Mouse (Mus musculus) layer of hippocampus, adult 11-12 months (tissue): ENCODE results near the gene Nr1h4.

Source experiments
- DNase-seq: peaks from one replicate; pipeline ENCODE4 v3.0.0; 2022; ENCODE audit warnings: low spot score

Nr1h4 gene

DNA sequence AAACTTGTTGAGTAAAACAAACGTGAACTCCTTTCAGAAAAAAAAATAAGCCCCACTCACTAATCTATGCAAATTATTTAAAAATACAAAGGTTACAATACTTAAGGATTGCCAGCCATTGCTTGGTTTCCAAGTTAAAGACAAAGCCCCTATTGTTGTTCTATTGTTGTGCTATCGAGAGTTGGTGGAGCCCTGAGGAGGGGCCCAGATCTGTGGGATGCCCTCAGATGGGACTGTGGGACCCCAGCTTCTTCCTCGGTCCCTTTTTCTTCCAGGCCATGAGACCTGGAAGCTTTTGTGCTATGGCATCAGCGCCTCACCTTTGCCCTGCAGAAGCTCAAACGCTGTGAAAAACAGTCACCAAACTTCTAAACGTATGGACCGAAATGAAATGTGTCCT is 51.7 kb downstream of the Nr1h4 start:
- DNase-seq = no peak

GRCm38 (mm10) chr10:89478766-89479165 is 54.6 kb downstream of the Nr1h4 start:
- DNase-seq = no peak

DNA sequence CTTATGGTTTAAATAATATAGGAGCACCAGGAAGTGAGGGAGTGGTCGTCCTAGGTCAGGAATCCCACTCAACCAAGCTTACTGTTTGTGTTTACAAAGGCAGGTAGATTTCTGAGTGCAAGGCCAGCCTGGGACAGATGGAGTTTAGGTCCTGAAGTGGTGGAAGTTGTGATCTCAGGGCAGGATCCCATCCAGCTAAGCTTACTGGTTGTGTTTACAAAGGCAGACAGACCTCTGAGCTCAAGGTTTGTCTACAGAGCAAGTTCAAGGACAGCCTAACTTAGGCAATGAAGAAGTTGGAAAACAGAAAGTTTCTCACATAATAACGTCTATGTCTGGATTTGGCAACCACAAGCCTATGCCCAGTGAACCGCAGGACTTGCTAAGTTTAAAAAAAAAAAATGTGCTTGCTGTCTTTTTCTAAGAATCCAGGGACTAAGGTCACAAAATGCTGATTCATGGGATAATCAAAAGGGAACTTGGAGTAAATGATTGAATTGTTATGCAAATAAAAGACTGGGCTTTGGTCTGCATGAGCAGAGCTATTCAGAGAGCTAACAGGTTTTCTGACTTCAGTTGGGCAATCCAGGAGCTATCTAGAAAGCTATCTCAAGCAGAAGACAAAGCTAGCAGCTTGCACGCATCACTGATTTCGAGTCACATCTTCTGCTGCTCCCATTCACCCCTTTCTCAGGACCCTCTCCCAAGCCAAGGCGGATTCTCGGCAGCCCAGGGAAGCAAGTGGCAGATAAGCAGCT is 62.6 kb downstream of the Nr1h4 start:
- DNase-seq = no peak

DNA sequence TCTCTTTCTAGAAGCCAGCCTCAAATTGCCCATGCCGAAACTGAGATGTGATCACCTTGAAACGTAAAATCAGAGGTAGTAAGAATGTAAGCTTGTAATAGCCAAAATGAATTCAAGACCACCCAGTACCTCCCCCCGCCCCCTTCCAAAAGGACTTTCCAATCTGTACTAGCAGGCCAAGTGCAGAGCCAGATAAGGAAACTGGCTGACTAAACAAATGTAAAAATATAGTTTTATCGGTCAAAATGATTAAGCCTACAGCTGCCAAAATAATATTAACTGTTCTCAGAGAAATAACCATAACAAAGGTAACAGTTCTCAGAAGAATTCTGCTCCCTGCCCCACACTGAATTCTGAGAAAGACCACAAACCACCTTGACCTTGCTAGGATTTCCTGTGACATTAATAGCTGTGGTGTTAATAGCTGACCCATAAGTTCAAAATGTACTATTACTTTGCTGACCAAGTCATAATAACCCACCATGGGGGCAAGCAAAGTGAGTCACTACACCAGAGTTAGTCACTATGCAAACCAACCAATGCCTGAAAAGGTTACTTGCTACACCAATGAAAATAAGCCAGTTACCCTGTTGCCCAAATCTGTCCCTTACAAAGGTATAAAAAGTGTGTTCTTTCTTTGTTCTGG is 68.5 kb downstream of the Nr1h4 start:
- no peak for DNase-seq

GRCm38 (mm10) chr10:89462890-89463289 is 70.5 kb downstream of the Nr1h4 start:
- DNase-seq = no peak

GRCm38 (mm10) chr10:89461856-89462507 is 71.4 kb downstream of the Nr1h4 start:
- peak; percentile 90 for DNase-seq

- no peak for DNase-seq
Observed at GRCm38 (mm10) chr10:89460972-89461371, 72.4 kb downstream of the Nr1h4 start.

GRCm38 (mm10) chr10:89458770-89459169 is 74.6 kb downstream of the Nr1h4 start:
- DNase-seq = no peak

DNA sequence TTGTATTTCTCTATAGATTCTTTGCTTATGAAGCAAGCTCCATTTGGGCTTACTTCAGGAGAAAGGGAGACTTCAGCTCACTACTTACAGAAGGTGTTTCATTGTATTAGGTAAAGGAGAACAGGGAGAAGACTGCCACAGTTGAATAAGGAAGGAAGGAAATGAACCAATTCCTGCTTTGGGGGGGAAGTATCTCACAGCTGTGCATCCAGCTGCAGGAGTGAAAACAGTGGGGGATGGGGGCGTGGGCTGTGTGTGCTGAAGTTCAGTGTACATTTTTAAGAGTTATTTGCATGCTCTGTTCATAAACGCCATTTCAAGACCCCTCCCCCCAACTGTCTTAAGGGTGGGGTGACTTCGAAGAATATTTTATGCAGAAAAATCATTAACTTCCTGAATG is 79.6 kb downstream of the Nr1h4 start:
- no peak for DNase-seq

DNA sequence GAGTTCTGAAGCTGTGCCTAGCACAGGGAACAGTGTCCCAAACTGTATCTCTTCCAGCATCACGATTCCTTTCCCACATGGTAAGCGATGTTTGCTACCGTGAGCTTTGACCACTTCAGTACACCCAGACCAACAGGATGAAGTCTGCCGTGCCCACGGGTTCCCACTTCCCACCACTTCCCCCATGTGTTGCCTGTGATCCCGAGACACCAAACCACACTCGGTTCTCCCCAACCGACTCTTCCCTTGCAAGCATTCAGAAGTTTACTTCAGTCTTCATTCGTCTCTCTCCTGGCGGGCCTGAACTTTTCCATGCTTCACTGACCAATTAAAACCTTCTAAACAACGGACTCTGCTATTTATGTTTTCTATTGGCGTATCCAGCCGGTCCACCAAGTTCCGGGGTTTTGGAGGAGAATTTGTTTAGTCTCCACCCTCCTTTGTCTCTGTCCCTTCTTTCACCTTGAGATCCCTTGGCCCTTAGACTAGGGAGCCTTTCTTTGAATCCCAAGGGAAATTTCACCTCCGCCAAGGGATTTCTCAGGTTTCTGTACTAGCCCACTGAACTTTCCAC is 80.2 kb downstream of the Nr1h4 start:
- no peak for DNase-seq

- DNase-seq = no peak
Observed at GRCm38 (mm10) chr10:89450411-89450810, 83.0 kb downstream of the Nr1h4 start.

GRCm38 (mm10) chr10:89444381-89444780 is 89.0 kb downstream of the Nr1h4 start:
- no peak for DNase-seq

DNA sequence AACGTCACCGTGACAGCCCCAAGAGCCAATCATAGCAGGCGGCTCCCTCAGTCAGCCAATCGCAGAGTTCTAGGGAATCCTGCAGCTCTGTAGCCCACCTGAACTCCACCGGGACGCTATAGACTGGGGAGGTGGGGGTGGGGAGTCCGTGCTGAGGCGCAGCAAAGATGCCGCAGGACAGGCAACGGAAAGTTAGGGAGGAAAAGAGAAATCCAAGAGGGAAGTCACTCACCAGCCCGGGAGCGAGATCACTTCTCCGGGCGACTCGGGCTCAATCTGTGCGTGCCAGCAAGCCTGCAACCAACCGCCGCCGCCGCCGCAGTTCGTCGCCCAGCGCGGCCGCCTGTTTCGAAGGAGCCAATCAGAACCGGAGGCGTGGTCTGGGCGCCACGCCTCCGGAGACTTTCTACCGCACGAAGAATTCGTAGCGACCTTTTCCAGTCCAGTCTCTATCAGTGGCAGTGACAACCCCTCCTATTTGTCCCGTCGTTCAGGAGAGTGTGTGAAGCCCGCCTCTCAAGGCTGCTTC is 89.7 kb downstream of the Nr1h4 start, which contains the start of gene Gas2l3:
Gas2l3 (minus strand) TSS at position 345 of the 529 bp plus-strand sequence.
- peak; percentile 81 for DNase-seq

- DNase-seq = peak; percentile 42
Observed at GRCm38 (mm10) chr10:89443115-89443622, 90.2 kb downstream of the Nr1h4 start.

- no peak for DNase-seq
Observed at GRCm38 (mm10) chr10:89442640-89443039, 90.7 kb downstream of the Nr1h4 start.

DNA sequence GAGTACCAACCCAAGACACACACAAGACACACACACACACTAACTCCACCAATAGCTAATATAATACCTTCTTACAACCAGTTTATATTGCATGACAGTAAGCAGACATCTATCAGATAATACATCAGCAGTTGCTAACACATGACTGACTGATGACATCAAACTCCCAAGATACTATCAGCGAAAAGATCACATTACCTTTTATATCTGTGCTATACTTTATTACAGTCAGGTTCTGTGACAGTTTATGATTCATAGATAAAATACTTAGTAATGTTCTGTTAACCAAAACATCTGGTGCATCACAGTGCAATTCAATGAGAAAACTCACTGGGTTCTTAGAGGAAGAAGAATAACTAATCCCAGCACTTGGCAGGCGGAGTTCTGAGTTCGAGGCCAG is 91.4 kb downstream of the Nr1h4 start:
- DNase-seq = no peak

DNA sequence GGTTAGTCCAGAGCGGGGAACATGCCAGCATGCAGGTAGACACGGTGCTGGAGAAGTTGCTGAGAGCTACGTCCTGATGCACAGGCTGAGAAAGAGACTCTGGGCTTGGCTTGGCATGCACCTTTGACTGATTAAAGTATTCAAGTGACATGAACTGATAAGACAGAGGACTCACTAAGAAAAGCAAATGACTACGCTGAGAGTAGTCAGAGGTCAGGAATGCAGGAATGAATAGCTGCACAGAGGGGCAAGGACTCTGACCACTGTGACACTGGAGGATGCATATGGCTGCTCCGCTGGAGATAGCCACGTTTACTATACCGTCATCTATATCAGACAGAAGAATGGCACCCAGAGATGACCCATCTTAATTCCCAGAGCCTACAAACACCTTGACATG is 94.0 kb downstream of the Nr1h4 start:
- DNase-seq = no peak

DNA sequence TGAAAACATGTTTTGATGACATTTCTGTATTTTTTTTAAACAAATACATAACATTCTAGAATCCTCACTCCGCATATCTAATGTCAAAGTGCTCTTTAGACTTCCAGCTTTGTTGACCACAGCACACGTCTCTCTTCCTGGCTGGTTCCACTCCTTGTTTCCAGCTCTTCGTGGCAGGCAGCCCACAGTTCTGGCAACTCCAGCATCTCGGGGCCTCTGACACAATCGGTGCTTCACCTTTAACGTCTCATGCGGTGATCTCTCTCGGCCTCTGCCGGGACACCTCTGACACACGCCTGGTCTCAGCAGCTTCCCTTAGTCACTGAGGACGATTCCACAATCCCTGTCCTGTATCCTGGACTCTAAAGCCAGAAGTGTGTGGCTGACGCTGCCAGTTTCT is 95.4 kb downstream of the Nr1h4 start:
- no peak for DNase-seq

- no peak for DNase-seq
Observed at GRCm38 (mm10) chr10:89437472-89437871, 95.9 kb downstream of the Nr1h4 start.

GRCm38 (mm10) chr10:89435920-89436319 is 97.5 kb downstream of the Nr1h4 start:
- DNase-seq = no peak

DNA sequence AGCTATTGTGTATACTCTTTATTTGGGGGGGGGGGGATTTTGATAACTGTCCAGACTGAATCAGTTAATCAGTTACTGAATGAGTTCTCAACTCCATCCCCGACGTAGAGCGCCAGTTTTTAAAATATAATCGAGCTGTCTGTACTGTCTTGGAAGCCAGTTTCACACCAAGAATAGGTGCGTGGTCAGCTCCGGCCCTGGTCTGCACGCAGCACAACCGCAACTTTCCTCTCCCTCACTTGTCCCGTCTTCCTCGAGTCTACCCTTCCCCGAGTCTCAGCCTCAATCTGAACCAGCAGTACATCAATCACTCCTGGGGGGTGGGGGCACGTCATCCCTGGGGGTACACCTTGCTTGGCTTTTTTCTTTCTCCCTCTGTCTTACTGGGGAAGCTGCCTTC is 98.0 kb downstream of the Nr1h4 start:
- DNase-seq = no peak

- DNase-seq = no peak
Observed at GRCm38 (mm10) chr10:89434509-89435210, 98.7 kb downstream of the Nr1h4 start.
